Mouse (Mus musculus) adrenal gland, postnatal 10 days (tissue): ENCODE measurements around the gene Itgb3. TPM values are rescaled to one million over a fixed set of nuclear protein-coding genes. Genes with fewer than 3 reads are reported as not detected.
A peak's percentile ranks its signal among the peaks of the same experiment; 100 is the strongest.
"Not testable (repeated sequence)": the region's sequence is repeated elsewhere in the genome, so short reads cannot be mapped to it uniquely, and the experiment has no call there.

Source experiments
- DNase-seq: peaks from one replicate; pipeline ENCODE4 v3.0.0; 2021; ENCODE audit warnings: mixed read lengths
- long read RNA-seq, 2 experiments: library from polyadenylated mRNA; stranded (forward); transcript quantifications; one replicate each; pipeline ENCODE4 v2.0.0; 2021
- total RNA-seq, 2 experiments: library from RNA; stranded (reverse); gene quantifications; 2 replicates each; pipeline ENCODE4 v1.2.3; 2021

Itgb3 gene
- 10 to 100 TPM in 1 of 2 experiments, 1 to 10 TPM in 1; 9.4 to 15.4 TPM for total RNA-seq
- long read RNA-seq, experiment 1, full-length matches to known transcripts, result 2 of 14 reads
- long read RNA-seq, experiment 1, partial matches to known transcripts, result 1 of 14 reads
- long read RNA-seq, experiment 1, other reads (novel, unspliced or antisense), result 11 of 14 reads
- long read RNA-seq, experiment 2, partial matches to known transcripts, result 2 of 3 reads
- long read RNA-seq, experiment 2, other reads (novel, unspliced or antisense), result 1 of 3 reads

GRCm38 (mm10) chr11:104607491-104608245 lies at the start of gene Itgb3:
TSS of gene Itgb3 (plus strand) at chr11:104608000.
- DNase-seq, result peak; percentile 86

GRCm38 (mm10) chr11:104558065-104558464 lies 49.7 kb upstream of the Itgb3 start:
- DNase-seq, result no peak

GRCm38 (mm10) chr11:104558651-104559403 lies 49.0 kb upstream of the Itgb3 start:
- DNase-seq, result peak; percentile 29

GRCm38 (mm10) chr11:104560971-104561370 lies 46.8 kb upstream of the Itgb3 start:
- DNase-seq, result no peak

GRCm38 (mm10) chr11:104563496-104563895 lies 44.3 kb upstream of the Itgb3 start:
- no peak for DNase-seq

- no peak for DNase-seq
Observed at GRCm38 (mm10) chr11:104565172-104565571, 42.6 kb upstream of the Itgb3 start.

GRCm38 (mm10) chr11:104566097-104566496 lies 41.7 kb upstream of the Itgb3 start:
- DNase-seq, result no peak

GRCm38 (mm10) chr11:104566796-104567195 lies 41.0 kb upstream of the Itgb3 start:
- DNase-seq, result no peak

- no peak for DNase-seq
Observed at GRCm38 (mm10) chr11:104567736-104568135, 40.1 kb upstream of the Itgb3 start.

GRCm38 (mm10) chr11:104568326-104568725 lies 39.5 kb upstream of the Itgb3 start:
- DNase-seq, result no peak

- DNase-seq, result not testable (repeated sequence)
Observed at GRCm38 (mm10) chr11:104570515-104570914, 37.3 kb upstream of the Itgb3 start.

GRCm38 (mm10) chr11:104571373-104571772 lies 36.4 kb upstream of the Itgb3 start:
- peak; percentile 66 for DNase-seq

- no peak for DNase-seq
Observed at GRCm38 (mm10) chr11:104572091-104572490, 35.7 kb upstream of the Itgb3 start.

- DNase-seq, result peak; percentile 15
Observed at GRCm38 (mm10) chr11:104572566-104572965, 35.2 kb upstream of the Itgb3 start.

GRCm38 (mm10) chr11:104576772-104577612 lies 30.8 kb upstream of the Itgb3 start:
- no peak for DNase-seq

- no peak for DNase-seq
Observed at GRCm38 (mm10) chr11:104578074-104578473, 29.7 kb upstream of the Itgb3 start.

- no peak for DNase-seq
Observed at GRCm38 (mm10) chr11:104579084-104579483, 28.7 kb upstream of the Itgb3 start.

GRCm38 (mm10) chr11:104579575-104579974 lies 28.2 kb upstream of the Itgb3 start:
- DNase-seq, result no peak

GRCm38 (mm10) chr11:104580091-104580490 lies 27.7 kb upstream of the Itgb3 start:
- DNase-seq, result no peak

GRCm38 (mm10) chr11:104580606-104581005 lies 27.2 kb upstream of the Itgb3 start:
- DNase-seq, result no peak

GRCm38 (mm10) chr11:104581446-104582307 lies 26.1 kb upstream of the Itgb3 start:
- DNase-seq, result no peak
